Mouse (Mus musculus): ENCODE measurements around the gene Sema5a. TPM values are rescaled to one million over a fixed set of nuclear protein-coding genes. Genes with fewer than 3 reads are reported as not detected.

The Sema5a gene
- total and polyA plus RNA-seq, 3 experiments = 0.17 to 0.27 (median 0.17) TPM

GRCm38 (mm10) chr15:32273925-32274324 lies 29.3 kb downstream of the Sema5a start:
- no peak overlapping the region for H3K9ac ChIP-seq (ENCODE audit: insufficient read depth, low read depth)
- in situ Hi-C loops (cut with MboI; ENCODE audit: low pct_ligation_motif_present, low pct_unique_long_range_greater_than_20kb, low sequenced_read_pairs) (no loop called here), dilution Hi-C loops (cut with MboI; ENCODE audit: extremely low pct_ligation_motif_present, extremely low pct_unique_long_range_greater_than_20kb, low sequenced_read_pairs) (no loop called here)
- peaks cover 0 to 8% of the 10 kb centered on the region in 2 experiments; a peak in 2 of 4 replicates for H3K4me1 ChIP-seq (ENCODE audit: control insufficient read depth in 1 of 2, insufficient read depth in 2 of 2)
- no peak overlapping the region for H3K27ac ChIP-seq (ENCODE audit: insufficient read depth, low read depth)
- no peaks in the 10 kb centered on the region for H3K79me2 ChIP-seq (replicated peaks; ENCODE audit: control insufficient read depth, extremely low read depth, insufficient read depth, poor library complexity, severe bottlenecking)
- H3K4me3 ChIP-seq (replicated peaks in 1 of 3; ENCODE audit: low read depth in 2 of 3, low read length in 2 of 3, poor library complexity in 1 of 3) = no peak overlapping the region
- no peaks in the 10 kb centered on the region for H3K9me3 ChIP-seq (replicated peaks; ENCODE audit: low read length)
- no peak for DNase-seq (ENCODE audit: extremely low read depth)
- TF ChIP-seq MYC (IDR thresholded peaks at IDR 0.05; ENCODE audit: low read depth, low read length) (no peak), ZC3H11A (IDR thresholded peaks at IDR 0.05; ENCODE audit: low read depth, low read length) (no peak), JUND (conservative IDR thresholded peaks at IDR 0.05; ENCODE audit: low read depth, low read length) (no peak), MAZ (IDR thresholded peaks at IDR 0.05; ENCODE audit: low read depth, low read length) (no peak), PAX5 (IDR thresholded peaks at IDR 0.05; ENCODE audit: low read length) (no peak), RAD21 (IDR thresholded peaks at IDR 0.05; ENCODE audit: low read depth, low read length) (no peak), USF2 (conservative IDR thresholded peaks at IDR 0.05; ENCODE audit: low read depth, low read length) (no peak), JUN (IDR thresholded peaks at IDR 0.05; ENCODE audit: insufficient read depth, low read depth, low read length) (no peak), ZKSCAN1 (IDR thresholded peaks at IDR 0.05; ENCODE audit: borderline replicate concordance, low read depth, low read length) (no peak), CTCF (conservative IDR thresholded peaks at IDR 0.05 in 1 of 2, IDR thresholded peaks at IDR 0.05 in 1 of 2; ENCODE audit: low read depth in 2 of 2, low read length in 2 of 2) (no peak), USF1 (IDR thresholded peaks at IDR 0.05; ENCODE audit: low read depth, low read length) (no peak), E2F4 (IDR thresholded peaks at IDR 0.05; ENCODE audit: insufficient replicate concordance, low read depth, low read length) (no peak), KAT2A (IDR thresholded peaks at IDR 0.05; ENCODE audit: insufficient replicate concordance, low read length) (no peak), UBTF (IDR thresholded peaks at IDR 0.05; ENCODE audit: low read depth, low read length) (no peak), ELF1 (IDR thresholded peaks at IDR 0.05; ENCODE audit: low read depth, low read length) (no peak), MXI1 (IDR thresholded peaks at IDR 0.05; ENCODE audit: low read depth, low read length) (no peak), NELFE (IDR thresholded peaks at IDR 0.05; ENCODE audit: low read depth, low read length) (no peak)
- H3K27me3 ChIP-seq (replicated peaks) = no peaks in the 10 kb centered on the region
- no peaks in the 10 kb centered on the region for H3K36me3 ChIP-seq (replicated peaks in 1 of 2; ENCODE audit: control insufficient read depth in 1 of 2, insufficient read depth in 1 of 2, low read length in 1 of 2)
- no peak overlapping the region for H3K4me2 ChIP-seq (ENCODE audit: insufficient read depth, low read depth, poor library complexity, severe bottlenecking)

- no peak for TF ChIP-seq JUND (conservative IDR thresholded peaks at IDR 0.05; ENCODE audit: low read depth, low read length)
- TF ChIP-seq SMC3 (IDR thresholded peaks at IDR 0.05; ENCODE audit: low read depth, low read length) = no peak
- TF ChIP-seq ZMIZ1 (IDR thresholded peaks at IDR 0.05; ENCODE audit: low read depth, low read length) = no peak
- TF ChIP-seq POLR2A (IDR thresholded peaks at IDR 0.05; ENCODE audit: low read depth, low read length) = no peak
- Histone ChIP-seq H3K4me1 (ENCODE audit: control insufficient read depth in 1 of 2, insufficient read depth in 2 of 2) (peaks cover 0 to 15% of the 10 kb centered on the region in 2 experiments; a peak in 2 of 4 replicates), H3K27ac (ENCODE audit: insufficient read depth, low read depth) (no peak overlapping the region), H3K36me3 (replicated peaks in 1 of 2; ENCODE audit: control insufficient read depth in 1 of 2, insufficient read depth in 1 of 2, low read length in 1 of 2) (no peaks in the 10 kb centered on the region), H3K4me2 (ENCODE audit: insufficient read depth, low read depth, poor library complexity, severe bottlenecking) (no peak overlapping the region), H3K4me3 (replicated peaks in 1 of 3; ENCODE audit: low read depth in 2 of 3, low read length in 2 of 3, poor library complexity in 1 of 3) (no peak overlapping the region), H3K9ac (ENCODE audit: insufficient read depth, low read depth) (no peak overlapping the region), H3K79me2 (replicated peaks; ENCODE audit: control insufficient read depth, extremely low read depth, insufficient read depth, poor library complexity, severe bottlenecking) (no peaks in the 10 kb centered on the region), H3K9me3 (replicated peaks; ENCODE audit: low read length) (no peaks in the 10 kb centered on the region), H3K27me3 (replicated peaks) (no peaks in the 10 kb centered on the region)
- in situ Hi-C loops (cut with MboI; ENCODE audit: low pct_ligation_motif_present, low pct_unique_long_range_greater_than_20kb, low sequenced_read_pairs) = no loop called here
- DNase-seq (ENCODE audit: extremely low read depth) = no peak
- dilution Hi-C loops (cut with MboI; ENCODE audit: extremely low pct_ligation_motif_present, extremely low pct_unique_long_range_greater_than_20kb, low sequenced_read_pairs) = no loop called here
These were observed 30.4 kb downstream of the Sema5a start for GRCm38 (mm10) chr15:32275020-32275419.

Data from CH12.LX (cell line).